Mouse (Mus musculus) adrenal gland, adult 2 months (tissue): ENCODE results near the gene Plpp7. TPM values are rescaled to one million over a fixed set of nuclear protein-coding genes. Genes with fewer than 3 reads are reported as not detected.
A peak's percentile ranks its signal among the peaks of the same experiment; 100 is the strongest.

Source experiments
- DNase-seq: peaks from one replicate; pipeline ENCODE4 v3.0.0; 2021
- polyA plus RNA-seq: library from polyadenylated mRNA; depleted of rRNA; stranded (reverse); fragments of >200 nt; gene quantifications from 2 replicates; pipeline ENCODE4 v1.2.3, GENCODE M21; 2012
- total RNA-seq, 2 experiments: library from RNA; stranded (reverse); gene quantifications; 2 replicates each; pipeline ENCODE4 v1.2.3; 2021

Gene Plpp7
- total and polyA plus RNA-seq, 3 experiments: 4.0 to 42.0 (median 4.2) TPM

DNA sequence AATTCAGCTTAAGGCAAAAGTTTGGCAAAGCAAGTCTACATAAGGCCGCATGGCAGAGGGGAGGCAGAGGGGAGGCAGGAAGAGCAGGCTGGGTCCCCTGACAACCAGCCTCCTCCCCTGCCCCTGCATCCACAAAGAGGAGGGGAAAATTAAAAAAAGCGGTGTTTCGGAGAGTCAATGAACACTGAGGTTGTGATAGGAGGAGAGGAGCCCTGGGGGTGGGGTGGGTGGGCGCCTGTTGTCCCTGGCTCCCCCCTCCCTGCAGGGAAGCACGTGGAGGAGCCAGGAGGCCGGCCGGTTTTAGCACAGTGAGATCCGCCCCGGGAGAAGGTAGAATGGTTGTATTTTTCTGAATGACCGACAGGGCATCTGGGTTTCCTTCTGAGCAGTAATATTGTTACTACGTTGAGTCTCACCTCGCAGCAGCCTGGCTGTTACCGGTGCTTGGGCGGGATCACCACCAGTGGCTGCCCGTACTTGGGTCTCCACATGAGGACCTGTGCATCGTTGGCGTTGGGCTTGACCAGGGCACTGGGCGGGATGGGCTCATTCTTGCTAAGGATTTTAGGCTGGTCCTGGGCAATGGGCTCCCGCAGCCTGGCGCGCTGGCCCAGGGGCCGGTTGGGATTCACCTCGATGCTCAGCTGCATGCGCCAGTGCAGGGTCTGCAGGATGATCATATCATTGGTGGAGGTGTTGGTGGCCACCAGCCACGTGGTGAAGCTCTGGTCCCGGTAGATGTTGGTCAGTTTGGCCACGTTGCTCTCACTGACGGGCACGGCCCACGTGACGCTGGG is 26.3 kb upstream of the Plpp7 start:
- DNase-seq: no peak

- DNase-seq: no peak
Observed at GRCm38 (mm10) chr2:32070747-32071146, 24.6 kb upstream of the Plpp7 start.

- DNase-seq: peak; percentile 77
Observed at GRCm38 (mm10) chr2:32074404-32074803, 20.9 kb upstream of the Plpp7 start.

DNA sequence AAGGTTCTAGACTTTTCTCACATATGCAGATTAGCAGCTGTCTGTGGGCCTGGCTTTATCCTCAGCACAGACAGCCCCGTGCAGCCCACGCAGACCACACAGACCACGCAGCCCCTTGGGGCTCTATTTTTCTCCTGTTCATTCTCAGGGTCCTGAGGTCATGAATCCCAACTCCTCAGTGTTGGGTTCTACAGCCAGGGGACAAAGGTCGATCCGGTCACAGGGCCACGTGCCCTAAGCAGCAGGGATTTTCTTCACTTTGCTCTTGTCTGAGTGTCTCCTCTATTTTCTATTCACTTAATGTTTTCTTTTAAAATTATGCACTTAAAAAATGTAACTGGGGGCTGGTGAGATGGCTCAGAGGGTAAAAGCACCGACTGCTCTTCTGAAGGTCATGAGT is 20.0 kb upstream of the Plpp7 start:
- DNase-seq: no peak

DNA sequence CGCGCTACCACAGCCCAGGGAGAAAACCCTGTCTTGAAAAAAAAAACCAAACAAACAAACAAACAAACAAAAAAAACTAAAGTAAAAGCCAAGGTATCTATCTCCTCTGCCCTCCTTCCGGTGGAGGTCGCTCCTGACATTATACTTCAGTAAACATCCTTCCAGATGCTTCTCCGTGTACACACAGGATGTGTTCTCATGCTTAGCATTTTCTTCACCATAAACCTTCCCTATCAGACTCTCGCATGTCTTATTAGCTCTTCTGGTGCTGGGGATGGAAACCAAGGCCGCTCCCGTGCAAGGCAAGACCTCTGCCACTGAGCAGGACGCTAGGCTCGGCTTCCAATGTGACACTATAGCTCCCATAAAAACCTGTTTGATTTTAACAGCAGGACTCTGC is 17.6 kb upstream of the Plpp7 start:
- no peak for DNase-seq

- DNase-seq: no peak
Observed at GRCm38 (mm10) chr2:32078522-32078921, 16.8 kb upstream of the Plpp7 start.

GRCm38 (mm10) chr2:32079191-32079725 is 16.1 kb upstream of the Plpp7 start:
- DNase-seq: peak; percentile 82

GRCm38 (mm10) chr2:32080681-32081080 is 14.6 kb upstream of the Plpp7 start:
- DNase-seq: no peak

GRCm38 (mm10) chr2:32081296-32081929 is 13.9 kb upstream of the Plpp7 start:
- DNase-seq: no peak

GRCm38 (mm10) chr2:32082229-32082628 is 13.1 kb upstream of the Plpp7 start:
- DNase-seq: no peak

DNA sequence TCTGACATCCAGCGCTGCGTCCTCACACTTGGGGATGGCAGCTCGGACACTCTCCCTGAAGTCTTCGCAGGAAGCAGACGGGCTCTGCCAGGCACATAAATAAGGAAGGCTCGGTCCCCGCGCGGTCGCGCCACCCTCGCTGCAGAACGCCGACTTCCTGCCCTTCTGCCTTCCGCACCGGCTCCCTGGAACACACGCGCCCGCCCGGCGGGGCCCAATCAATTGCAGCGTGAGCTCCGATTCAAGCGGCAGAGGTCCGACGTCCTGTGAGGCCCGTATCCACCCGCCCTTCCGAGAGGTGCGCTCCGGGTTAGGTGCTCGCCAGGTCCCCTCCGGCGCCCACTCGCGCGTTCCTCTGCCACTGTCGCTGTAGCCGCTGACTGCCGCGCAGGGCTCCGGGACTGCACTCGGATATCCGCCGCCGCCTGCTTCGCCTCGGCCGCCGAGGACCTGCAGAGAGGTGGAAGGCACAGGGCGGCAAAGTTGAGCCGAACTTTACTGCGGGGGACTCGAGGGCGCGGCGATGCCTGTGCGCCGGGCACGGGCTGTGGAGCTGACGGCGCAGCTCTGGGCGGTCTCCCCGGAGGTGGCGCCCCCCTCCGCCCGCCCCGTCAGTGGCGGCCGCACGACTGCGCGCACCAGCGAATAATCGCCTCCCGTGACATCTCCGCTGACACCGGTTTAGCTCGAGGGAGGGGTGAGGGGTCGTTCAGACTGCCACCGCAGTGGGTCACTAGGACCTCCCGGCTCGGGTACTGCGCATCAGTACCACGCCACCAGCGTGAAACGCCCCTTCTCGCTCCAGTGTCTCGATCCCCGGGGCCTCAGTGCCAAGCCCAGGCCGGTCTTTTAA is 11.9 kb upstream of the Plpp7 start:
- DNase-seq: peak; percentile 62

- DNase-seq: peak; percentile 43
Observed at GRCm38 (mm10) chr2:32084111-32084871, 11.0 kb upstream of the Plpp7 start, which contains the start of gene Fam78a. Fam78a (minus strand) TSS chr2:32084857.

DNA sequence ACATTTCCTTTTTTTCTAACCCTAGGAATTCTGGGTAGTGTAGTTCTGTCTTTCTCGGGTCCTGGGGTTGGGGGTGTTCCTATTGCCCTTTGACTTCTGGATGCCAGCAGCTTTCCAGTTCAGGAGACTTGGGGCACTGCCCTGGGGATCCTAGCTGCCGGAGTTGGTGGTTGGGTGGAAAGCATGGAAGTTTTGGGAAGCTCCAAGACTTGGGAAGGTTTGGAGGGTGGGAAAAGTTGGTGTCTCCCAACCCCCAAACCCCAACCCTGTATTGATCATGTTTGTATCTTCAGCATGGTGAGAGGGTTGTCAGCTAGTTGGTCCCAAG is 10.5 kb upstream of the Plpp7 start:
- no peak for DNase-seq

DNA sequence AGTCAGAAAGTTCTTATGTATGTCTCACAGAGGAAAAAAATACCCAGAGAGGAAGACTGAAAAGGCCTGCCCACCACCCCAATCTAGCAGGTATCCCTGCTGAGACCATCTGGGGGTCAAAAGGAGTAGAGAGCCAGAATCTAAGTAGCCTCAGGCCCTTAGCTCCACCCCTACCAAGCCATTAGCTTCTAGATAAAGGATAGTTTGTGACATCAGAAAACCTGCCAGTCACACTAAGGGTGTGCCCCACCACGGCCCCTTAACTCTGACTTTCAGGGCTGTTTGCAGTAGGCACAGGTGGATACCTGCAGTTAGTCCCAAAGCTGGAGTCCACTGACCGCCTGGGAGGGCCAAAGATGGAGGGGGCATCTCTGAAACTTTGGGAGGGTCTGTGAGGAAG is 10.1 kb upstream of the Plpp7 start:
- no peak for DNase-seq

- DNase-seq: no peak
Observed at GRCm38 (mm10) chr2:32087606-32088005, 7.7 kb upstream of the Plpp7 start.

- no peak for DNase-seq
Observed at GRCm38 (mm10) chr2:32088372-32088981, 6.9 kb upstream of the Plpp7 start.

DNA sequence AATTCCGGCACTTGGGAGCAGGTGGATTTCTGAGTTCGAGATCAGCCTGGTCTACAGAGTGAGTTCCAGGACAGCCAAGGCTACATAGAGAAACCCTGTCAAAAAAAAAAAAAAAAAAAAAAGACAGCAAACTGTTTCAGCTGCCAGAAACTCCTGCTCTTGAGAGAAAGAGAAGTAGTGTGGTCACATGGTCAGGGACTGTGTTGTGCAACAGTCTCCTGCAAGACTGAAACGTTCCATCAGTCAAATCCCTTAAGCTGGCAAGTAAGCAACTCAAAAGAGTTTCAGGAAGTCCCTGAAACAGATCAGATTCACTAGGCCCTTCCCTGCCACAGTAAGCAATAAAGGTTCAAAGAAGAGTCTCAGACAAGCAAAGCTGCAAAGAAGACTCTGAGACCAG is 5.7 kb upstream of the Plpp7 start:
- peak; percentile 20 for DNase-seq

DNA sequence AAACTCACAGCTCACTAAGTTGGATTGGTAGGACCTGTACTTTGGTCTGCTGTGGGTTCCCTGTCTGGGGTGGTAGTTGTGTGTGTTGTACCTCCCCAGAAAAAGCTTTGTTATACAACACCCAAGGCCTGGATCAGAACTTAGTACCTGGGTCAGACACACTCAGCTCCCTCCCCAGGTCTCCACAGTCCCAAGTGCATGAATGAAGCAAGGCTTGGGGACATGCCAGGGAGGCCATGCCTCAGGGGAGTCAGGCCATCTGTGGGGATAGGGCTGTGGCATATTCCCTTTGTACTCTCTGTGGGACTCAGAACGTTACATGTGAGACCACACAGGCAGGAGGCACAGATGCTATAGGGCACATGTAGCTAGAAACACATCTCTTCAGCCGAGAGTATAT is 5.2 kb upstream of the Plpp7 start:
- no peak for DNase-seq

DNA sequence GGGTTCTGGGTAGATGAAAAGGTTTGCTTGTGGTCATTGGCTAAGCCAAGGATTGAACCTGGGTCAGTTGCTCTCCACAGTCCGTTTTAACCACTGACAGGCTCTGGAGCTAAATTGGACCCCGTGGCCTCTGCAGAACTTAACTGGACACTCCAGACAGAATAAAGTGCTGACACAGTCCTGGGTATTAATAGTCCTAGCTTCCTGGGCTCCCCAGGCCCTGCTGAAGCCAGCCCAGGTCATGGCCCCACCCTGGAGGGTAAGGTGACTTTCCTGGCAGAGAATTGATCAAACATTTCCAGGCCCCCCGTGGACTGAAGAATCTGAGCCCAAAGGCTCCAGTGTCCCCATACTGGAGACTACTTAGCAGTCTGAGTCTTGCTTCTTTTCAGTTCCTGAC is 3.4 kb upstream of the Plpp7 start:
- DNase-seq: no peak

DNA sequence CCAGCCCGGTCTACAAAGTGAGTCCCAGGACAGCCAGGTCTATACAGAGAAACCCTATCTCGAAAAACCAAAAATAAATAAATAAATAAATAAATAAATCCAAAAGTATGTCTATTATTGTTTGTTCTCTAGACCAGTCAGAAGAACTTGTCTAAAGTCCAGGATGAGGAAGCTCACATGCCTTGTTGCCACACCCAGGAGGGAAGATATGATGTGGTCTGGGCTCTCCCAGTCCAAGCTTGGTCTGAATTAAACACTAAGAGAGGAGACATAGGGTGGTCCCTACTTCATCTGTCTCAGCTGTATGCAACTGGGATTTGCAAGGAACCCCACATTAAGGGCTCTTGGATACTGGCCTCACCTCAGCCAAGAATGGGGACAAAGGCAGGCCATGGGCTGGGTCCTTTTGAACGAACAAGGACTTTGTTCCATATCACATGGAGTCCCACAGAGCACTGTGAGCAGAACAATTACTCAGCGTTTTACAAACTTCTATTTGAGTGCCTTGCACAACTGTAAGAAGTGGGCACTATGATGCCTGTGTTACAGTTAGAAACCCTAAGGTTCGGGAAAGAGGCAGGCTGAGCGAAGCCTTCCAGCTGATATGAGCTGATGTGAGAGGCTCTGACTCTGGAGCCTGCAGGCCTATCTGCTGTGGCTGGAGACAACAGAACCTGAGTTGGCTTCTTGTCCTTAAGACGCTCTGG is 1.2 kb upstream of the Plpp7 start:
- DNase-seq: no peak

DNA sequence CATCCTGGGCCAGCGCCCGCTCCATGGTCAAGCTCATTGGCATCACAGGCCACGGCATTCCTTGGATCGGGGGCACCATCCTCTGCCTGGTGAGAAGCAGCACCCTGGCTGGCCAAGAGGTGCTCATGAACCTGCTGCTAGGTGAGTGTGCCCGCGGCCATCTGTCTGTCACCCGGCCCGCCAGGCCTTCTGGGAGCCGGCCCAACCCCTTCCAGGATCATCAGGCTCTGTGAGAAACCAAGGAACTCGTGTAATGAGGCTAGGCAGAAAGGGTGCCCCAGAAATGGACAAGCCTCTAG is 743 bp downstream of the Plpp7 start:
- no peak for DNase-seq
